Mouse (Mus musculus): ENCODE measurements around the gene Lmntd1. TPM values are rescaled to one million over a fixed set of nuclear protein-coding genes. Genes with fewer than 3 reads are reported as not detected.
"Not testable (repeated sequence)": the region's sequence is repeated elsewhere in the genome, so short reads cannot be mapped to it uniquely, and the experiment has no call there.

Gene Lmntd1
- polyA plus RNA-seq, 1 experiment from 2014 or later: 17.7 TPM

- Histone ChIP-seq H3K9ac (ENCODE audit: low read length) (peak overlapping the region; percentile 78), H3K4me1 (ENCODE audit: control insufficient read depth in 2 of 2, insufficient read depth in 2 of 2, low read length in 2 of 2) (peaks cover 13 to 15% of the 10 kb centered on the region in 2 experiments), H3K4me3 (ENCODE audit: control insufficient read depth in 1 of 2, insufficient read depth in 1 of 2, low read depth in 1 of 2, low read length in 2 of 2) (peak overlapping the region; percentile 39 to 45), H3K9me3 (ENCODE audit: control insufficient read depth, low read length) (no peaks in the 10 kb centered on the region), H3K27ac (replicated peaks in 1 of 2; ENCODE audit: control insufficient read depth in 1 of 2, insufficient read depth in 1 of 2, low read depth in 2 of 2, low read length in 2 of 2) (peak overlapping the region; percentile 89 to 91), H3K27me3 (ENCODE audit: control insufficient read depth, insufficient read depth, low read length) (peaks cover 26% of the 10 kb centered on the region), H3K4me2 (ENCODE audit: low read length) (peak overlapping the region; percentile 92), H3K36me3 (ENCODE audit: control insufficient read depth, insufficient read depth, low read length) (no peaks in the 10 kb centered on the region)
- peak; percentile 26 for ATAC-seq (ENCODE audit: insufficient number of reproducible peaks, insufficient read depth, low FRiP score, low read depth)
- 2% methylated on average over 21 of the region's 21 CpGs for WGBS
Observed at GRCm38 (mm10) chr6:145339956-145340656, 274.0 kb downstream of the Lmntd1 start.

GRCm38 (mm10) chr6:145338571-145339294 lies 275.4 kb downstream of the Lmntd1 start:
- H3K9me3 ChIP-seq (ENCODE audit: control insufficient read depth, low read length): no peaks in the 10 kb centered on the region
- H3K4me2 ChIP-seq (ENCODE audit: low read length): 0 out of 2 replicates have a peak overlapping the region, but pooled peaks have one; percentile 92
- no peaks in the 10 kb centered on the region for H3K36me3 ChIP-seq (ENCODE audit: control insufficient read depth, insufficient read depth, low read length)
- no peak overlapping the region for H3K4me3 ChIP-seq (ENCODE audit: control insufficient read depth in 1 of 2, insufficient read depth in 1 of 2, low read depth in 1 of 2, low read length in 2 of 2)
- WGBS: 48% methylated on average over 12 of the region's 12 CpGs
- H3K4me1 ChIP-seq (ENCODE audit: control insufficient read depth in 2 of 2, insufficient read depth in 2 of 2, low read length in 2 of 2): peaks cover 13 to 15% of the 10 kb centered on the region in 2 experiments
- no peak overlapping the region for H3K27ac ChIP-seq (replicated peaks in 1 of 2; ENCODE audit: control insufficient read depth in 1 of 2, insufficient read depth in 1 of 2, low read depth in 2 of 2, low read length in 2 of 2)
- H3K27me3 ChIP-seq (ENCODE audit: control insufficient read depth, insufficient read depth, low read length): peaks cover 35% of the 10 kb centered on the region
- H3K9ac ChIP-seq (ENCODE audit: low read length): no peak overlapping the region
- ATAC-seq (ENCODE audit: insufficient number of reproducible peaks, insufficient read depth, low FRiP score, low read depth): no peak

GRCm38 (mm10) chr6:145337521-145337920 lies 276.6 kb downstream of the Lmntd1 start:
- Histone ChIP-seq H3K4me1 (ENCODE audit: control insufficient read depth in 2 of 2, insufficient read depth in 2 of 2, low read length in 2 of 2) (peaks cover 13 to 15% of the 10 kb centered on the region in 2 experiments), H3K27me3 (ENCODE audit: control insufficient read depth, insufficient read depth, low read length) (peaks cover 44% of the 10 kb centered on the region)
- not testable (repeated sequence) for ATAC-seq (ENCODE audit: insufficient number of reproducible peaks, insufficient read depth, low FRiP score, low read depth); H3K27ac ChIP-seq (replicated peaks in 1 of 2; ENCODE audit: control insufficient read depth in 1 of 2, insufficient read depth in 1 of 2, low read depth in 2 of 2, low read length in 2 of 2); H3K9me3 ChIP-seq (ENCODE audit: control insufficient read depth, low read length); H3K4me2 ChIP-seq (ENCODE audit: low read length); H3K36me3 ChIP-seq (ENCODE audit: control insufficient read depth, insufficient read depth, low read length); H3K4me3 ChIP-seq (ENCODE audit: control insufficient read depth in 1 of 2, insufficient read depth in 1 of 2, low read depth in 1 of 2, low read length in 2 of 2); H3K9ac ChIP-seq (ENCODE audit: low read length)
- 91% methylated on average over 6 of the region's 6 CpGs for WGBS

- 35% methylated on average over 18 of the region's 18 CpGs for WGBS
- Histone ChIP-seq H3K36me3 (ENCODE audit: control insufficient read depth, insufficient read depth, low read length) (no peaks in the 10 kb centered on the region), H3K9ac (ENCODE audit: low read length) (no peak overlapping the region), H3K4me1 (ENCODE audit: control insufficient read depth in 2 of 2, insufficient read depth in 2 of 2, low read length in 2 of 2) (peaks cover 13 to 15% of the 10 kb centered on the region in 2 experiments), H3K4me3 (ENCODE audit: control insufficient read depth in 1 of 2, insufficient read depth in 1 of 2, low read depth in 1 of 2, low read length in 2 of 2) (no peak overlapping the region), H3K9me3 (ENCODE audit: control insufficient read depth, low read length) (no peaks in the 10 kb centered on the region), H3K27ac (replicated peaks in 1 of 2; ENCODE audit: control insufficient read depth in 1 of 2, insufficient read depth in 1 of 2, low read depth in 2 of 2, low read length in 2 of 2) (no peak overlapping the region), H3K27me3 (ENCODE audit: control insufficient read depth, insufficient read depth, low read length) (peaks cover 52% of the 10 kb centered on the region), H3K4me2 (ENCODE audit: low read length) (peak overlapping the region; percentile 31; the same call in 1 of the 2 replicates)
- no peak for ATAC-seq (ENCODE audit: insufficient number of reproducible peaks, insufficient read depth, low FRiP score, low read depth)
Observed at GRCm38 (mm10) chr6:145335876-145336768, 278.0 kb downstream of the Lmntd1 start.

- 84% methylated on average over 3 of the region's 3 CpGs for WGBS
- H3K9ac ChIP-seq (ENCODE audit: low read length): no peak overlapping the region
Observed at GRCm38 (mm10) chr6:145334211-145334610, 279.9 kb downstream of the Lmntd1 start.

GRCm38 (mm10) chr6:145326141-145326806 lies 287.8 kb downstream of the Lmntd1 start:
- H3K4me2 ChIP-seq (ENCODE audit: low read length): no peak overlapping the region

More at GRCm38 (mm10) chr6:145334211-145334610, 279.9 kb downstream of the Lmntd1 start:
- Histone ChIP-seq H3K4me3 (ENCODE audit: control insufficient read depth in 1 of 2, insufficient read depth in 1 of 2, low read depth in 1 of 2, low read length in 2 of 2) (no peak overlapping the region), H3K27me3 (ENCODE audit: control insufficient read depth, insufficient read depth, low read length) (peaks cover 49% of the 10 kb centered on the region), H3K27ac (replicated peaks in 1 of 2; ENCODE audit: control insufficient read depth in 1 of 2, insufficient read depth in 1 of 2, low read depth in 2 of 2, low read length in 2 of 2) (no peak overlapping the region), H3K36me3 (ENCODE audit: control insufficient read depth, insufficient read depth, low read length) (no peaks in the 10 kb centered on the region), H3K9me3 (ENCODE audit: control insufficient read depth, low read length) (no peaks in the 10 kb centered on the region), H3K4me2 (ENCODE audit: low read length) (no peak overlapping the region), H3K4me1 (ENCODE audit: control insufficient read depth in 2 of 2, insufficient read depth in 2 of 2, low read length in 2 of 2) (peaks cover 11% of the 10 kb centered on the region in 2 experiments)
- no peak for ATAC-seq (ENCODE audit: insufficient number of reproducible peaks, insufficient read depth, low FRiP score, low read depth)

GRCm38 (mm10) chr6:145325095-145325494 lies 289.0 kb downstream of the Lmntd1 start:
- Histone ChIP-seq H3K4me1 (ENCODE audit: control insufficient read depth in 2 of 2, insufficient read depth in 2 of 2, low read length in 2 of 2) (no peaks in the 10 kb centered on the region), H3K27ac (replicated peaks in 1 of 2; ENCODE audit: control insufficient read depth in 1 of 2, insufficient read depth in 1 of 2, low read depth in 2 of 2, low read length in 2 of 2) (no peak overlapping the region), H3K27me3 (ENCODE audit: control insufficient read depth, insufficient read depth, low read length) (peaks cover 42% of the 10 kb centered on the region), H3K9me3 (ENCODE audit: control insufficient read depth, low read length) (0 out of 2 replicates have a peak, but pooled peaks cover 2% of the 10 kb centered on the region), H3K9ac (ENCODE audit: low read length) (no peak overlapping the region), H3K36me3 (ENCODE audit: control insufficient read depth, insufficient read depth, low read length) (no peaks in the 10 kb centered on the region), H3K4me2 (ENCODE audit: low read length) (no peak overlapping the region), H3K4me3 (ENCODE audit: control insufficient read depth in 1 of 2, insufficient read depth in 1 of 2, low read depth in 1 of 2, low read length in 2 of 2) (no peak overlapping the region)
- no peak for ATAC-seq (ENCODE audit: insufficient number of reproducible peaks, insufficient read depth, low FRiP score, low read depth)
- 31% methylated on average over 6 of the region's 6 CpGs for WGBS

More at GRCm38 (mm10) chr6:145326141-145326806, 287.8 kb downstream of the Lmntd1 start:
- no peaks in the 10 kb centered on the region for H3K36me3 ChIP-seq (ENCODE audit: control insufficient read depth, insufficient read depth, low read length)
- no peak overlapping the region for H3K9ac ChIP-seq (ENCODE audit: low read length)
- H3K27me3 ChIP-seq (ENCODE audit: control insufficient read depth, insufficient read depth, low read length): peaks cover 43% of the 10 kb centered on the region
- 85% methylated on average over 12 of the region's 12 CpGs for WGBS
- 0 out of 2 replicates have a peak, but pooled peaks cover 2% of the 10 kb centered on the region for H3K9me3 ChIP-seq (ENCODE audit: control insufficient read depth, low read length)
- no peak overlapping the region for H3K4me3 ChIP-seq (ENCODE audit: control insufficient read depth in 1 of 2, insufficient read depth in 1 of 2, low read depth in 1 of 2, low read length in 2 of 2)
- no peak overlapping the region for H3K27ac ChIP-seq (replicated peaks in 1 of 2; ENCODE audit: control insufficient read depth in 1 of 2, insufficient read depth in 1 of 2, low read depth in 2 of 2, low read length in 2 of 2)
- H3K4me1 ChIP-seq (ENCODE audit: control insufficient read depth in 2 of 2, insufficient read depth in 2 of 2, low read length in 2 of 2): no peaks in the 10 kb centered on the region
- no peak for ATAC-seq (ENCODE audit: insufficient number of reproducible peaks, insufficient read depth, low FRiP score, low read depth)

Data from heart, embryonic 14.5 days (tissue).